Mouse (Mus musculus) liver, embryonic 14.5 days (tissue): ENCODE data around the gene Atp6v0a1.

Source experiments
- CTCF ChIP-seq: IDR thresholded peaks from 2 replicates; pipeline ENCODE4 v1.5.1; 2016; ENCODE audit warnings: antibody characterized with exemption, low read depth, control low read depth
- EP300 ChIP-seq: IDR thresholded peaks from 2 replicates; pipeline ENCODE4 v1.6.1; 2016; ENCODE audit warnings: antibody characterized with exemption, low read depth

GRCm38 (mm10) chr11:101109351-101109750 lies 100.1 kb downstream of the Atp6v0a1 start:
- TF ChIP-seq CTCF, result no peak
- TF ChIP-seq EP300, result no peak
